Mouse (Mus musculus) right cerebral cortex, postnatal 4 days (tissue): ENCODE measurements around the gene Atf7ip.

Experiments used
- DNase-seq: peaks from one replicate; pipeline ENCODE4 v3.0.0-alpha.2; 2022

The Atf7ip gene

DNA sequence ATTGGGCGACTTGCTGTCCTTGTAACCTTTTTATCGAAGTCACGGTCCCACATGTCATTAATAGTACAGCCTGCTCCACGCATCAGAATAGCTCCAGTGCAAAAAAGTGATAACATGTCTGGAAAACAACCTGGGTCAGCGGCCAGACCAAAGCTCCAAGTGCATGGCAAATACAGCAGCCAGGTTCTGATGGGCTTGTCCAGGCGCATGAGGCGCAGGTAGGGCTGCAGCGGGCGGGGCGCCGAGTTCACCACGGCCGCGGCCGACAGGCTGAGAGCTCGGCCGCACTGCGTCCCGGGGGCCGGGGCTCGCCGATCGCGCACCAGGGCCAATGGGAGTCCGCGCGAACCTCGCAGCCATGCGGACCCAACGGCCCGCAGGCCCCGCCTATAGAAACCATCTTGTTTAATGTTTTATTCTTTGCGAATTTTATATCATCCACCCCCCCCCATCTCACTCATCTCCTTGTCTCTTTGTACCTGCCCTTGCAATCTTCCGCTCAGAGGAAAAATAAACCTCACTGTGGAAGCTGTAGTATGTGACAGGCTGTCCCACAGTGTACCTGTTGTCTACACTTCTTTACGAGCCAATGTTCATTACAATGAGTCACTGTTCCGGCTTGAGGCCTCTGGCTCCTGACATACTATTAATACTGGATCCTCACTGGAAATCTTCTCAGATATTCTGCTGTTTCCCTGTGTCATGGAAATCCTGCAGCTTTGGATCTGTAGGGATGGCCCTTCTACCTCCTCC lies 19.0 kb upstream of the Atf7ip start:
- DNase-seq = no peak

DNA sequence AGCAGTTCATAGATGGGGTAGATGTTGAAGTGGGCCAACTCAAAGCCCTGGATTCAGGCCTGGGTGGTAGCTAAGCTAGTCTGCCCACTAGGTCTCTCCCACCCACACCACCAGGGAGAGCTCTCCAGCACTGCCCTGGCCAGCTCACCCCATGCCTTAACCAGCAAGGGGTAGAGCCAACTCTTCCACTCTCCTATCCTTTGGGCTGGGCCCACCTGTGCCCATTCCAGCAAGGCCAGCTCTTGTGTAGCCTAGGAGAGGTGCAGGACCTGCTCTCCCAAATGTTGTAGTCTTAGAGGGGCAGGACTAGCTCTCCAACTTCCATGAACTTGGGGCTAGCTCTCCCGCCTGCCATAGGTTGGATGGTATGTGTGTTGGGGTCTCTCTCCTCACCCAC lies 18.4 kb upstream of the Atf7ip start:
- DNase-seq = no peak

DNA sequence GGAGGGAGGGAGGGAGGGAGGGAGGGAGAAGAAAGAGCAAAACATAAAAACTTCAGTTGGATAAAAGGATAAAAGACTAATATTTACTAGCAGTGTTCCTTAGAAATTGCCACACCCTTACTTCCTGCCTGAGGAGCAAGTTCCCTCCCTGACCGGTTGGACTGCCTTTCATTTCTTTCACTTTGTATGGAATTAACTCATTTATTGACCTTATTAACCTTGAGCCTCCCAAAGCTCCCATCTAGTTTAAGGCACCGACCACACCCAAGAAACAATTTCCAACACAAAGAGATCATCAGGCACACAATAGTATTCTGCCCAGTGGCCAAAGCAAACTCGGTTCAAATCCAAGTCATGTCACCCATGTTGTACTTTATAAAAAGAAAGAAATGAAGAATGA lies 16.1 kb upstream of the Atf7ip start:
- DNase-seq = no peak

DNA sequence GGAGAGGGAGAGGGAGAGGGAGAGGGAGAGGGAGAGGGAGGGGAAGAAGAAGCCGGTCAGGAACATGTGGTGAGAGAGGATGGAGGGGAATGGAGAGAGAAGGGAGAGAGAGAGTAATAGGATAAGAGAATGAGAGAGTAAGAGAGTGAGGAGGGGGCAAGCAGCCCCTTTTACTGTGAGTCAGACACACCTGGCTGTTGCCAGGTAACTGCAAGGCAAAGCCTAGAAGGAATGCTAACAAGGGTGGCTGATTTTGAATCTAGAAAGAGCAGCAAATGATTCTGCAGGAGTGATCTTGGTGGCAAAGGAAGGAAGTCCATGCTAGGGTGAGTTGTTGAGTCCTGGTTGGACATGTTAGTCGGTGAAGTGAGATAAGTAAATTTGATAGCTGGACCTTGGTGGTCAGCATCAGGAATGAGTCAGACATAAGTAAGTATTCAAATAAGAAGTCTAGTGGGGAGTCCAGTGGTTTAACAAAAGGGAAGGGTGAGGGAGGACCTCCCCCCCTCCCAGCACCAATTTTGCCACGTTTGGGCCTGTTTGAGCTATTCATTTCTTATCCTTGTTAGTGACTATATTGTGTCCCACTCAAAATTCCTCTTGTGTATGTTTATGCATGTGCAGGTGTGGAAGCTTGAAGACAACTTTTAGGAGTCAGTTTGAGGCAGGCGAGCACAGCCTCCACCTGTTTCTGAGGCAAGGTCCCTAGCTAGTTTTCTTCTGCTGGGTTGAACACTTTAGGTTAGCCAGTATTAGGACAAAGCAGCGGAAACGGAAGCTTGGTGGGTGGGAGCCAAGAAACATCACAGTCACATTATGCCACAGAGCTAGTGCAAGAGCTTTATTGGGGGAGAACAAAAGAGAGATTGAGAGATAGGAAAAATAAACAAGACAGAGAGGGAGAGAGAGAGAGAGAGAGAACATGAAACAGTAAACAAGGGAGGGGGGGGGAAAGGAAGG lies 15.2 kb upstream of the Atf7ip start:
- no peak for DNase-seq

DNA sequence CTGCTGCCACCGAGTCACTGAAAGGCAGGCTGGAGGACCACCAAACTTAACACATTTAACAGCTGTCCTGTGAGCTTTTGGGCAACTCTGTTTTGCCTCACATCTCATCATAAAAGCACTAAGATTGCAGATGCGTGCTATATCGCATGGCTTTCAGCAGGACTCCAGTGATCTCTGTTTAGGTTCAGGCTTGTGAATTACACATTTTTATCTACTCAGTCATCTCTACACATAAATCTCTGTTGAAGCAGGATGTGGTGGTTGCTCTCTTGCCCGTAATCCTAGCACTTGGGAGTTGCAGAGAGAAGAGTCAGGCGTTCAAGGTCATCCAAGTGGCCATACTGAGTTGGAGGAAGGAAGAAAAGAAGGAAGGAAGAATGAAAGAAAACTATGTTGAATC lies 14.3 kb upstream of the Atf7ip start:
- DNase-seq = no peak

DNA sequence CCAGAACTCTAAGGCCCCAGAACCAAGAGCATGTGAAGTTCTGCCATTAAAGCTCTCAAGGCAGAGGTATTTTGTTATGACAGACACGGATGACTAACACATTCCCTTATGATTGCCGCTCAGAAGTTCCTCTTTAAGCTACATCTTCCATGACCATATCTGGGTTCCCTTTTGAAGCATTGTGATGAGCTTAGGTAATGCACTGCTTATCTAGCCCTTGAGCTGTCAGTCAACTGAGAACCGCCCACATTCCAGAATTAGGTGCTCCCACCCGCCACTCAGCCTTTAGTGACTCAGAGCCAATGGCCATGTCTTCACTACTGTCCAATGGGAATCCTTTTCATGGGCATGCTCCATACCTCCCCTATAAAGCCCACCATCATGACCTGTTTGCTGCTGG lies 13.7 kb upstream of the Atf7ip start:
- no peak for DNase-seq

DNA sequence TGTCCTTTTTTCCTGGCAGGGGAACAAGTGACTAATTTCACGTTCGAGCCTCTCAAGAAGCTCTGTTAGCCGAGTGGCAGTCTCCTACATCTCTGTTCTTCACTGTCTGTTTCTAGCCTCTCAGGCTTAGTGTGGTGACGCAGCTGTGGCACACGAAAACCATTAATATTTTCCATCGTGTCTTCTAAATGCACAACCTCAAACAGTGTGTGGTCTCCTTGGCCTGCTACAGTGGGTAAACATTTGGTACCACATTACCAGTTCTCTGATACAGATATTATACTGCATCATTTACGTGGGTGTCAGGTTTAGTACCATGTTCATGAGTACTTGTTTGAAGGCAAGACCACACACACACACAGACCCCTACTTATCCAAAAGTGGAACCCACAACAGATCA lies 12.5 kb upstream of the Atf7ip start:
- DNase-seq = no peak

DNA sequence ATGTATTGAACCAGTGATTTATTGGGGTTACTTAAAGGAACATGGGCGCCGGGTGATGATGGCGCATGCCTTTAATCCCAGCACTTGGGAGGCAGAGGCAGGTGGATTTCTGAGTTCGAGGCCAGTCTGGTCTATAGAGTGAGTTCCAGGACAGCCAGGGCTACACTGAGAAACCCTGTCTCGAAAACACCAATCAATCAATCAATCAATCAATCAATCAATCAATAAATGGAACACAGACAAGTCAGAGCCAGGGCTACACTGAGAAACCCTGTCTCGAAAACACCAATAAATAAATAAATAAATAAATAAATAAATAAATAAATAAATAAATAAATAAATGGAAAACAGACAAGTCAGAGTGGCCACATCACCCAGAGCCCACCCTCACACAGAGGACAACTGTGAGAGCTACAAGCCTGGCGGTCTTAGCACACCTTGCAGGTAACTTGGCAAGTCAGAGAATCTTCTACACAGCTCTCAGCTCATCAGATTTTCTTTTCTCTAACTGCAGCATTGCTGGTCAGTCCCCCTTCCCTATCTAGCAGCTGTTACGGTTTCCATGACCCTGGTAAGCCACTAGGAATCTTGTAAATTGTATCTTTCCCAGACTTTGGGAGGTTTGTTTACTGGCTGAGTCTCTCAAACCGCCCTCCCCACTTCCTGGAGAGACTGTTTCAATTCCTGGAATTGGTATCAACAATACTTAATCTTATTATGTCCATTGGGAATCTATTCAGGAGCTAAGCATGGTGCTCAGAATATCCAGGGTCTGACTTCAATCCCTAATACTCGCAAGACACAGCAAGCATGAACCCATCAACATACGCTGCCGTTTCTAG lies 11.8 kb upstream of the Atf7ip start:
- DNase-seq = no peak

DNA sequence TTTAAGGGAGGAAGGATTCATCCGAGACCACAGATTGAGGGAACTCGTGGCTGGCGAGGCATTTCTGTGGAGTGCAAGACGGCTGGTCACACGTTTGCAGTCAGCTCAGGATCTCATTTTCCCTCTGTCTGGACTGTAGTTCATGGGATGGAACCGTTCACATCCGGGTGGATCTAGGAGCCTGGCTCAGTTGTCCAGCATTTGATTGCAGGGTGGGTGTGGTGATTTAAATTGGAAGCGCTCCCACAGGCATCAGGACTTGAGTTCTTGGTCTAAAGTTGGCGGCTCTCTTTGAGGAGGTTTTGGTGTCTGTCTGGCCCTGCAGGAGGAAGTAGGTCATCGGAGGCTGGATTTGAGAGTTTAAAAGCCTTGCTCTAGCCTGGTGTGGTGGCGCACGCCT lies 10.9 kb upstream of the Atf7ip start:
- DNase-seq = no peak

DNA sequence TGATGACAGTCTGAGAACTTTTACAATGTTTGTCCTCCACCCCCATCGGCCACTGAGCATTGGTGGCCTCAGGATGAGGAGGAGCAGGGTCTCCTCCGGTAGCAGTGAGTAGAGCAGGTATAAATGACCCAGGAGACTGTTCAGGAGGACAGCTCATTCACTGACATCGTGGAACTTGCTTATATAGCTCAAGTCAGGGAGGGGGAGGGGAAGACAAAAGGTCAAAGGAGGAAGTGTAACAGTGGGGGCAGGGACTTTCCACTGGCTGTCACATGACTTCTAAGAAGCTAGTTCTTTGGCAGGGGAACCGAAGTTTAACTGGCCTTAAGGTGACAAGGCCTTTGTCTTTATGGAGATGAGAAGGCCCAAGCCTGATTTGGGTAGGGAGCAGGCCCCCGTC lies 8.2 kb upstream of the Atf7ip start:
- no peak for DNase-seq

DNA sequence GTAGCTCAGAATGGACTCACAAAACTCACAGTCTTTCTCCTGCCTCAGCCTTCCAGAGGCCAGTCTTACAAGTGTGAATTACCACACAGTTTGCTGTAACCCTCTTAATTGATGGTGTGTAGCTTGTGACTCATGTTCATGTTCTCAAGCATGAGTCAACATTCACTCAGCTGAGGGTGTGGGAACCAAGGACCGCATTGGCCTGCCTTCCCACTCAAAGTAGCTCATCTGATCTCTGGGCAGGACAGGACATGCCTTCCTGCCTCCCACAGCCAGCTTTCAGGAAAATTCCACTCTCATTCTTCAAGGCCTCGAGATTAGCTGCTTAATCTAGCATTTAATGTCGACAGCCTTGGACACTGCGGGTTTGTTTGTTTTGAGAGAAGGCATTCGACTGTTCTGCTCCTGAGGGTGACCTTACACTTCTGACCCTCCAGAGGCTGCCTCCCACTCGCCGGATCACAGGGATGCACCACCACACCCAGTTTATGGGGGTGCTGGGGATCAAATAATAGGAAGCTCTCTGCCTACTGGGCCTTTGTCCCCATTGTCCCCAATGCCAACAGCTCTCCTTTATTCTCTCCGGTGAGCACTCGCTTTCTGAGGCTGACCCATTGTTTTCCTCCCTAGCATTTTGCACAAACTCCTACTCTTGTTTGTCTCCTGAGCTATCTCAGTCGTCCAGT lies 6.5 kb upstream of the Atf7ip start:
- no peak for DNase-seq

DNA sequence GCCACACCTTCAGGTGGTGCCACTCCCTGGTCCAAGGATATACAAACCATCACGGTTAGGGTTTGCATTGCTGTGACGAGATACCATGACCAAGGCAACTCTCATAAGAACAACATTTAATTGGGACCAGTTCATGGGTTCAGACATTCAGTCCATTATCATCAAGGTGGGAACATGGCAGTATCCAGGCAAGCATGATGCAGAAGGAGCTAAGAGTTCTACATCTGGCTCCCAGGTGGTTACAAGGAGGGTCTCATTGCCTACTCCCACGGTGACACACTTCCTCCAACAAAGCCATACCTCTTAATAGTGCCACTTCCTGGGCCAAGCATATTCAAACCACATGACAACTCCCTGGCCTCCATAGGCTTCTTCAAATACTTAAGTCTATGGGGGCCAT lies 2.7 kb downstream of the Atf7ip start:
- DNase-seq = no peak

DNA sequence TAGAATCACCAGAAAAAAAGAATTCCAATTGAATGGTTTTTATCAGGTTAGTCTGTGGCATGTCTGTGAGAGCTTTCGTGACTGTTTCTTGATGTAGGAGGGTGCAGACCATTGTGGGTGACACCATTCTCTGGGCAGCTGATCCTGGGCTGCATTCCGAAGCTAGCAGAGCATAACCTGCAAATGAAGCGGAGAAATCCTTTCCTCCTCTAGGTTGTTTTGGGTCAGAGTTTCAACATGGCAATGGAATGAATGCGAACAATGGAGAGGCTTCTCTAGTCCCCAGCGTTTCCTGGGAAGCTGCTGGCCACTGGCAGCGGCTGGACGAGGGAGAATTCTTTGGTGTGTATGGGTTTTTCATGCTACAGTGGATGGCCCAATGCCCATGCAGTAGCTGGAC lies 5.0 kb downstream of the Atf7ip start:
- DNase-seq = no peak

DNA sequence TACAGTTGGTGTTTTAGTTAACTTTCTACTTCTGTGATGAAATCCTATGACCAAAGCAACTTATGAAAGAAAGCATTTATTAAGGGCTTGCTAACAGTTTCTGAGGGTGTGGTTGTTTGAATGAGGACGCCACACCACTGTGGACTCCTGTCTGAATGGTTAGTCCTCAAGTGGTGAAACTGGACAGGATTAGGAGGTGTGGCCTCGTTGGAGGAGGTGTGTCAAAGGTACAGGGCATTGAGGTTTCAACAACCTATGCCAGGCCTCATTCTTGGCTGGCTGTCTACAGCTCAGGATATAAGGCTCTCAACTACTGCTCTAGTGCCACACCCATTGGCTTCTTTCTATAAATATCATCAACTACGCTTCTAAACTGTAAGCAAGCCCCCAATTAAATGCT lies 6.4 kb downstream of the Atf7ip start:
- DNase-seq = no peak

DNA sequence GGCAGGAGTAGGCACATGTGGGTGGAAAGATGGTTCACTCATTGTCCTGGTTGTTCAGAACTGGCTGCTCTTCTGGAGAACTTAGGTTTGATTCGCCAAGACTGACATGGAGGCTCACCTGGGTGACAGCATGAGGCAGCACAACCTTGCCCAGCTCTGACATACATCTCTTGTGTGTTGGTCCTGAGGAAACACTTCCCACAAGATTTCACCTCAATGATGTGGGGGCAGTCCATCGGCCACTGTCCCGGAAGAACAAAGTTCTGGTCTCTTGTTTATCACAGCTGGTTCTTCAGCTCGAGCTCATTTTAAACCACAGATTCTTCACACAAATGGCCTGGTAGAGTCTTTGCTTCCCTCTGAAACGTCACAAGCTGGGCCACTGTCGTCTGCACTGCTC lies 10.7 kb downstream of the Atf7ip start:
- DNase-seq = no peak

DNA sequence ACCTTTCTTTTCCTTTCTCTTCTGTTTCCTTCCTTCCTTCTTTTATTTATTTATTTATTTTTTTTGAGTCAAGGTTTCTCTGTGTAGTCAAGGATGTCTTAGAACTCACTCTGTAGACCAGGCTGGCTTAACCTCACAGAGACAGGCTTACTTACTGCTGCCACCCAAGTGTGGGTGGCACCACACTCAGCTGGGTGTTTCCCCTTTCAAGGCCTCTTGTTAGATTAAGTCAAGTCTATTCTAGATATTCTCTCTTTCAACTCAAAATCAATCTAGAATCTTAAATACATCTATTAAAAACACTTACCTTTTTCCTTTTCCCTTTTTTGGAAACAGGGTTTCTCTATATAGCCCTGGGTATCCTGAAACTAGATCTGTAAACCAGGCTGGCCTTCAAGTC lies 11.3 kb downstream of the Atf7ip start:
- no peak for DNase-seq

DNA sequence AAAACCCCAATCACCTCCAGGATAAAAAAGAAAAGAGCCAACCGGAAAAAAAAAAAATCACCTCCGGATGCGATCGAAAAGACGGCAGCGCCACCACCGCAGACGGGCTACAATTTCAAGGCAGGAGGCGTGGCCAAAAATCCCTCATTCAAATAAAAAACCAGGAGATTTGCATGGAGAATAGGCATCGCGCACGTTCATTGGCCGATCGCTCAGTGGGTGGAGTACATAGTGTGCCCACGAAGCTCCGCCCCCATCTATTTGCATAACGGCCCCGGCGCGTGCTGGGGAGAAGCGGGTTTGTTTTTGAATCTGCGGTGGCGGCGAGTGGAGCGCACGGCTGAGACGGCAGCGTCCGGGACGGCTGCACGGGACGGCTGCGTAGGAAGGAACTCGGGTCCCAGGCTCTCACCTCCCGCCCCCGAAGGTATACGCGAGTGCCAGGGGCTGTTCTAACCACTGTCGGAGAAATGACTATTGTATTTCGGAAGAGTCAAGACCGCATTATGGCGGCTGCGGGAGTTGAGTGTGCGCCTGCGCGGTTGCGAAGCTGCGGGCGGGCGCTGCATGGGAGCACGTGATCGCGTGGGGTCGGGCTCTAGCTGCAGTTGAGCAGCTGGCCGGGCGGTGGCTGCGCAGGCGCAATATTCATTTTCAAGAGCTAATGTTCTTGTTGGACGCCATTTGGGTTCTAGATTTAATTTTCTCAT lies 12.7 kb downstream of the Atf7ip start:
- DNase-seq = peak; percentile 92

DNA sequence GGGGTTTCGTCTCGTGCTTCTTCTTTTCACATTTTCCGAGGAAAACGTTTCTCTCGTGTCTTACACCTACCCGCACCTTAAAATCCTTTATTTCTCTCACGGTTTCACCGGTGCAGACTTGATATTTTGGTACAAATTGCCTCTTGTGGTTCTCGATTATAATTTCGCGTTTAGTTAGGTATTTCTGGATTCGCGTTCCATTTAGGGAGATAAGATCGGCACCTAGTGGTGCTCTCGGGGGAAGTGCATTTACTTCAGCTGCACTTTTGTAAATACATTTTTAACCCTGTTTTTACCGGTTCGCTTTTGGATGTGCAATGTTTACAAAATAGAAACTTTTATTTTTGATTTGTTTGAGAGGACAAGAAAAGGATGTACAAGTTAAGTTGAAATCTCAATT lies 13.3 kb downstream of the Atf7ip start:
- no peak for DNase-seq

DNA sequence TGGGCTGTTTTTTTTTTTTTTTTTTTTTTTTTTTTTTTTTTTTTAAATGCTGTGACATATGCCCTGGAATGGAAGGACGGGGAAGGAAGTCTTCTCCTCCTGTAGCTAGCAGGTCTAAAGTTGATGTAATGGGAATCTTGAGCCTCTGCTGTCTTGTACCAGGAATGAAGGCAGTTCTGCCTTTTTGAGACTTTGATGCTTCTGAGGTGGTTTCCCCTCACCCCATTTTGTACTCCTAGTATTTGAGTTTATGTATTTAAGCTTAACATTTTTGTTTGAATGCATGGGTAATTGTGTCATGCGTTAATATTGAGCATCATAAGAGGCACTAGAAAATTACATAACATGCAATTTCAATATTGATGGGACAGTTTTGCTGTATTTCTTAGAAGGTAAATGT lies 14.4 kb downstream of the Atf7ip start:
- DNase-seq = no peak

DNA sequence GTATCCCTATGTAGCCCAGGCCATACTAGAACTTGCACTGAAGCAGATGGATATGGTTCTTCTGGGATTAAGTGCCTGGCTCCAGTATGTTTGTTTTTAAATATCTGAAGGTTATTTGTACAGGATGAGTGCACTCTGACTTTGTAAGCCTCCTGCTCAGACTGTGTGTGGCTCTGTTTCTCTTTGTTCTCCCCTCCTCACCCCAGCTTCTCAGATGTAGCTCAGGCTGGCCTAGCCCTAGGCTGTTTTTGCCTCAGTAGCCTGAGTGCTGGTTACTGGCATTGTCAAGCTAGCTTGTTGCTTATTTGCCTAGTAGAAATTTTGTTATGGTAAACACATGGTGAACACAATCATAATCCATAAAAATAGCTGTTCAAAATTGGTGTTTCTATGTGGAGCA lies 15.7 kb downstream of the Atf7ip start:
- DNase-seq = no peak

DNA sequence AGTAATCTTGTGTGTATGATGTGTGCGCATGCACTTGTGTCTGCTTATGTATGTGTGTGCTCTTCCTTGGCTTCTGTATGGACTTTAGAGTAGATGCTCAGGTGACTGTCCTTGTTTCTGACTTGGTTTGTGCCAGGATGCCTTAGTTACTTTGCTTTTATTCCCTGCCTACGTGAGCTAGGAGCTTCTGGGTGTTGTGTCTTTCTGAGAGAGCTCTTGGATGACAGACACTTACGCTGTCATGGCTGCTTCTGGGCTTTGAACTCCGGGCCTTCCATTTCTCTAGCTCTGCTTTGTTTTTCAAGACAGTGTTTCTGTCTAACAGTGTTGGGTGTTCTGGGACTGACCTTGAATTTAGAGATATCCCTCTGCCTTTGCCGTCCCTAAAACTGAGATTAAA lies 16.7 kb downstream of the Atf7ip start:
- DNase-seq = no peak

DNA sequence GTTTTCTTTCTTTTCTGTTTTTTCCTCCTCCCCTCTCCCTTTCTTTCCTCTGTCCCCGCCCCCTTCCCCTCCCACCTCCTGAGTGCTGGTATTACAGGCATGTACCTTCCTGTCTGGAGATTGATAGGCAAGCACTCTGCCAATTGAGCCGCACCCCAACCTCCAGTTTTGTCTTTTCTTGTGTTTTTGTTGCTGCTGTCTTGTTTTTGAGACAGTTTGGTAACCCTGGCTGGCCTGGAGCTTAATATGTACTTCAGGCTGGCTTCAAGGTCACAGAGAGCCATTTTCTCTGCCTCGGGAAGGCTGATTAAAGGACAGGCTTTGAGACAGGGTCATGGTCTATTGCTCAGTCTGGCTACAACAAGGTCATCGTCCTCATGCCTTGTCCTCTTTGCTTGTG lies 18.8 kb downstream of the Atf7ip start:
- DNase-seq = no peak
